Comparison of ENCODE assay signal across 15 mouse cellular contexts in genomic region chr7:74544306-74544705, GRCm38 (mm10). TPM values are rescaled to one million over a fixed set of nuclear protein-coding genes. Genes with fewer than 3 reads are reported as not detected.
A peak's percentile ranks its signal among the peaks of the same experiment; 100 is the strongest.
DNase-seq lines count a peak whose midpoint lies in the region; ATAC-seq and TF ChIP-seq lines count a peak whose summit lies in the region.
"Had no signal": no experiment of that assay in that cellular context is flagged by ENCODE, and none has a peak within 500 bp of the region (broad histone marks: within the 10 kb centered on the region; RNA-seq: fewer than 3 reads in every experiment).

No protein-coding gene starts in this region.

- no peak for TF ChIP-seq CTCF in lung, postnatal 0 days (IDR thresholded peaks at IDR 0.05)

- no peak for DNase-seq in frontal cortex, postnatal 25 days (ENCODE audit: low spot score in 2 of 2)
- DNase-seq in CD8-positive naive resting alpha-beta T cell, adult 2 months (ENCODE audit: low read depth in 2 of 2, low spot score in 2 of 2) = peak; percentile 10 to 27
- DNase-seq in gastrocnemius, postnatal 25 days = peak; percentile 65
- peak; percentile 67 to 75 for DNase-seq in thymus, postnatal 10 days (ENCODE audit: low spot score in 2 of 2)
- no peak for DNase-seq in lung, postnatal 0 days (ENCODE audit: low spot score)
- DNase-seq in layer of hippocampus, adult 11-12 months (ENCODE audit: low spot score) = no peak
- DNase-seq: heart, adult 2 months; heart, postnatal 36 days; liver; lung, adult 18-20 months; midbrain, embryonic 14.5 days had no signal

- H3K9ac ChIP-seq in lung, postnatal 0 days (replicated peaks; ENCODE audit: low read depth) = no peak overlapping the region
- H3K9ac ChIP-seq in kidney, embryonic 15.5 days = no peak overlapping the region

- H3K4me2 ChIP-seq in lung, postnatal 0 days (replicated peaks; ENCODE audit: low read depth, low read length) = no peak overlapping the region
- no peak overlapping the region for H3K4me2 ChIP-seq in kidney, embryonic 15.5 days

- H3K4me3 ChIP-seq in lung, postnatal 0 days (ENCODE audit: low read depth, low read length) = no peak overlapping the region
- no peak overlapping the region for H3K4me3 ChIP-seq in kidney, embryonic 15.5 days (replicated peaks)
- H3K4me3 ChIP-seq: heart, adult 2 months had no signal

- no peaks in the 10 kb centered on the region for H3K9me3 ChIP-seq in lung, postnatal 0 days (ENCODE audit: low read length)
- H3K9me3 ChIP-seq in kidney, embryonic 15.5 days (replicated peaks) = no peaks in the 10 kb centered on the region

- TF ChIP-seq EP300 in lung, postnatal 0 days (IDR thresholded peaks at IDR 0.05) = no peak

- H3K27me3 ChIP-seq in lung, postnatal 0 days (replicated peaks; ENCODE audit: insufficient read depth, low read length) = no peaks in the 10 kb centered on the region
- H3K27me3 ChIP-seq in kidney, embryonic 15.5 days = no peaks in the 10 kb centered on the region
- H3K27me3 ChIP-seq: CH12.LX had no signal

- no peaks in the 10 kb centered on the region for H3K36me3 ChIP-seq in lung, postnatal 0 days (ENCODE audit: insufficient read depth, low read length)
- H3K36me3 ChIP-seq in kidney, embryonic 15.5 days = no peaks in the 10 kb centered on the region

- ATAC-seq in frontal cortex, adult (ENCODE audit: low TSS enrichment) = peak; percentile 22; the same call in 1 of the 2 replicates
- ATAC-seq in lung, postnatal 0 days = no peak
- ATAC-seq in kidney, embryonic 15.5 days (replicated peaks; ENCODE audit: low FRiP score) = no peak

- H3K4me1 ChIP-seq in lung, postnatal 0 days (ENCODE audit: insufficient read depth, low read depth, low read length) = no peaks in the 10 kb centered on the region
- peaks cover 28% of the 10 kb centered on the region for H3K4me1 ChIP-seq in kidney, embryonic 15.5 days

- no peak overlapping the region for H3K27ac ChIP-seq in lung, postnatal 0 days (ENCODE audit: low read length)
- H3K27ac ChIP-seq in kidney, embryonic 15.5 days = no peak overlapping the region
- H3K27ac ChIP-seq: heart, adult 2 months; macrophage had no signal

- 79% methylated on average over 7 of the region's 7 CpGs for WGBS in lung, postnatal 0 days
- WGBS in kidney, embryonic 15.5 days = 73% methylated on average over 7 of the region's 7 CpGs

RNA-seq across cellular contexts. Expression of gene Slco3a1, which starts 10.3 kb away (rescaled TPM):
- 10 to 100 TPM; 38.7 to 63.2 TPM for total RNA-seq in gastrocnemius, postnatal 25 days (2021)
- polyA plus RNA-seq in lung, postnatal 0 days (2015; fragmentation: Nextera tagmentation; extraction: Ambion mirVana) = 42.8 and 51.8 TPM in 2 replicates
- 21.7 and 22.0 TPM in 2 replicates for polyA plus RNA-seq in kidney, embryonic 15.5 days (2015; fragmentation: Nextera tagmentation; extraction: Ambion mirVana)

Comparison
In these comparisons a context has a peak if more than half of its experiments do, and no peak if none do; other contexts are left out.
1. DNase-seq: peak in CD8-positive naive resting alpha-beta T cell, adult 2 months (2 of 2), gastrocnemius, postnatal 25 days (single experiment) and thymus, postnatal 10 days (2 of 2); none in frontal cortex, postnatal 25 days (0 of 2), lung, postnatal 0 days (single experiment) and layer of hippocampus, adult 11-12 months (single experiment).